Mouse (Mus musculus) brain, embryonic 14.5 days (tissue): ENCODE measurements around the gene Vps11. TPM values are rescaled to one million over a fixed set of nuclear protein-coding genes. Genes with fewer than 3 reads are reported as not detected.
"Not testable (repeated sequence)": the region's sequence is repeated elsewhere in the genome, so short reads cannot be mapped to it uniquely, and the experiment has no call there.

Experiments
- DNase-seq: peaks from one replicate; pipeline ENCODE4 v3.0.0-alpha.2; 2011; ENCODE audit warnings: low read depth
- CTCF ChIP-seq: fragments of 200-500 bp; IDR thresholded peaks from 2 replicates; pipeline ENCODE4 v1.5.1; 2012; ENCODE audit warnings: inconsistent platforms, mild to moderate bottlenecking, moderate library complexity, borderline replicate concordance; ENCODE audit not compliant: insufficient read depth, insufficient read length; ENCODE audit errors: extremely low read depth
- POLR2A ChIP-seq: fragments of 200-500 bp; IDR thresholded peaks from 2 replicates; pipeline ENCODE4 v1.6.1; 2012; ENCODE audit warnings: mild to moderate bottlenecking, inconsistent platforms, borderline replicate concordance; ENCODE audit not compliant: poor library complexity, insufficient read depth, insufficient read length, severe bottlenecking; ENCODE audit errors: extremely low read depth
- polyA plus RNA-seq: library from polyadenylated mRNA; depleted of rRNA; stranded (reverse); fragments of >200 nt; gene quantifications from 2 replicates; pipeline ENCODE4 v1.2.3, GENCODE M21; 2012

The Vps11 gene
- polyA plus RNA-seq, 1 experiment: 40.9 TPM

- no peak for DNase-seq
- no peak for TF ChIP-seq POLR2A
- peak; percentile 21; the same call in 1 of the 2 replicates for TF ChIP-seq CTCF
Measured at GRCm38 (mm10) chr9:44364480-44364879, 3.0 kb upstream of the Vps11 start.

GRCm38 (mm10) chr9:44361931-44362330, 461 bp upstream of the Vps11 start:
- DNase-seq: not testable (repeated sequence)

GRCm38 (mm10) chr9:44357207-44357606, 4.3 kb downstream of the Vps11 start:
- peak; percentile 71 for DNase-seq
- TF ChIP-seq CTCF (peak; percentile 47; the same call in 1 of the 2 replicates), POLR2A (no peak)

GRCm38 (mm10) chr9:44353142-44353541, 8.3 kb downstream of the Vps11 start:
- DNase-seq: no peak
- TF ChIP-seq CTCF (no peak), POLR2A (no peak)

- TF ChIP-seq POLR2A: no peak
- TF ChIP-seq CTCF: no peak
- DNase-seq: no peak
Measured at GRCm38 (mm10) chr9:44352337-44352736, 9.1 kb downstream of the Vps11 start.

- TF ChIP-seq CTCF (no peak), POLR2A (no peak)
Measured at GRCm38 (mm10) chr9:44351396-44351795, 10.1 kb downstream of the Vps11 start.

GRCm38 (mm10) chr9:44348546-44348945, 12.9 kb downstream of the Vps11 start:
- no peak for TF ChIP-seq CTCF
- no peak for TF ChIP-seq POLR2A
- no peak for DNase-seq

More at GRCm38 (mm10) chr9:44351396-44351795, 10.1 kb downstream of the Vps11 start:
- DNase-seq: no peak

GRCm38 (mm10) chr9:44347621-44348020, 13.8 kb downstream of the Vps11 start:
- DNase-seq: no peak
- TF ChIP-seq POLR2A: no peak
- no peak for TF ChIP-seq CTCF

- DNase-seq: no peak
- no peak for TF ChIP-seq CTCF
- TF ChIP-seq POLR2A: no peak
Measured at GRCm38 (mm10) chr9:44347166-44347565, 14.3 kb downstream of the Vps11 start.

GRCm38 (mm10) chr9:44345570-44346433, 15.7 kb downstream of the Vps11 start:
- no peak for TF ChIP-seq POLR2A
- TF ChIP-seq CTCF: no peak
- DNase-seq: no peak

GRCm38 (mm10) chr9:44343781-44344421, 17.6 kb downstream of the Vps11 start, which contains the start of gene Hmbs:
Hmbs (minus strand) TSS chr9:44344228.
- DNase-seq: peak; percentile 97
- 0 out of 2 replicates have a peak, but pooled peaks have one; percentile 12 for TF ChIP-seq POLR2A
- TF ChIP-seq CTCF: no peak

GRCm38 (mm10) chr9:44343290-44343689, 18.2 kb downstream of the Vps11 start:
- TF ChIP-seq POLR2A (no peak), CTCF (no peak)
- DNase-seq: peak; percentile 5

- no peak for DNase-seq
- TF ChIP-seq CTCF (no peak), POLR2A (no peak)
Measured at GRCm38 (mm10) chr9:44342605-44343004, 18.9 kb downstream of the Vps11 start.
